Comparison of ENCODE assay signal across 8 mouse cellular contexts in genomic region chr6:47044385-47045200, GRCm38 (mm10).
DNase-seq lines count a peak whose midpoint lies in the region; ATAC-seq and TF ChIP-seq lines count a peak whose summit lies in the region.

No protein-coding gene starts in this region.

- peak overlapping the region; percentile 65 for H3K4me2 ChIP-seq in lung, embryonic 15.5 days

- ATAC-seq in lung, embryonic 15.5 days (ENCODE audit: borderline replicate concordance, extremely low read depth, low FRiP score, low TSS enrichment): no peak

- no peaks in the 10 kb centered on the region for H3K4me1 ChIP-seq in lung, embryonic 15.5 days
- no peaks in the 10 kb centered on the region for H3K4me1 ChIP-seq in lung, adult 2 months (ENCODE audit: control insufficient read depth, insufficient read depth, low read length)
- peaks cover 10% of the 10 kb centered on the region for H3K4me1 ChIP-seq in limb, embryonic 10.5 days

- H3K27me3 ChIP-seq in lung, embryonic 15.5 days: peaks cover 8% of the 10 kb centered on the region; the same call in 1 of the 2 replicates
- H3K27me3 ChIP-seq in limb, embryonic 10.5 days (ENCODE audit: low read depth, poor library complexity, severe bottlenecking): peaks cover 15% of the 10 kb centered on the region; the same call in 1 of the 2 replicates

- 0 out of 2 replicates have a peak overlapping the region, but pooled peaks have one; percentile 2 for H3K9ac ChIP-seq in lung, embryonic 15.5 days

- TF ChIP-seq POLR2A in lung, adult 2 months (IDR thresholded peaks at IDR 0.05; ENCODE audit: borderline replicate concordance, extremely low read depth, low read depth, low read length): no peak

- WGBS in lung, embryonic 15.5 days: 3% methylated on average over 45 of the region's 46 CpGs
- 5% methylated on average over 46 of the region's 46 CpGs for WGBS in lung, adult 2 months
- 3% methylated on average over 46 of the region's 46 CpGs for WGBS in limb, embryonic 10.5 days

- no peak for TF ChIP-seq CTCF in lung, adult 2 months (IDR thresholded peaks at IDR 0.05; ENCODE audit: insufficient read depth, low read length)

- H3K27ac ChIP-seq in lung, embryonic 15.5 days: no peak overlapping the region
- H3K27ac ChIP-seq in limb, embryonic 10.5 days: peak overlapping the region; percentile 64

- peak overlapping the region; percentile 36 for H3K4me3 ChIP-seq in lung, embryonic 15.5 days
- H3K4me3 ChIP-seq in lung, adult 2 months (replicated peaks; ENCODE audit: extremely low read depth, low read depth, low read length): no peak overlapping the region
- H3K4me3 ChIP-seq in limb, embryonic 10.5 days: peak overlapping the region; percentile 52

- peak; percentile 5 for DNase-seq in adrenal gland, postnatal 10 days
- DNase-seq in adrenal gland, postnatal 14 days: no peak
- DNase-seq in lung, adult 2 months: no peak
- DNase-seq in limb, embryonic 10.5 days (ENCODE audit: low spot score): peak; percentile 53
- peak; percentile 40 for DNase-seq in retina, embryonic 14.5 days (ENCODE audit: low spot score)
- no peak for DNase-seq in left cerebral cortex, adult 11 months (ENCODE audit: low spot score)
- DNase-seq in urinary bladder, adult 18-20 months (ENCODE audit: low spot score in 2 of 2): no peak

- no peaks in the 10 kb centered on the region for H3K36me3 ChIP-seq in lung, embryonic 15.5 days
- no peaks in the 10 kb centered on the region for H3K36me3 ChIP-seq in limb, embryonic 10.5 days

- no peaks in the 10 kb centered on the region for H3K9me3 ChIP-seq in lung, embryonic 15.5 days
- no peaks in the 10 kb centered on the region for H3K9me3 ChIP-seq in limb, embryonic 10.5 days (replicated peaks)

Comparison
In these comparisons a context has a peak if more than half of its experiments do, and no peak if none do; other contexts are left out.
1. DNase-seq: peak in adrenal gland, postnatal 10 days (single experiment), limb, embryonic 10.5 days (single experiment) and retina, embryonic 14.5 days (single experiment); none in adrenal gland, postnatal 14 days (single experiment), lung, adult 2 months (single experiment), left cerebral cortex, adult 11 months (single experiment) and urinary bladder, adult 18-20 months (0 of 2).